Mouse (Mus musculus) gastrocnemius, postnatal 4 days (tissue): ENCODE results near the gene Srp54b. TPM values are rescaled to one million over a fixed set of nuclear protein-coding genes. Genes with fewer than 3 reads are reported as not detected.
"Not testable (repeated sequence)": the region's sequence is repeated elsewhere in the genome, so short reads cannot be mapped to it uniquely, and the experiment has no call there.

Source experiments
- DNase-seq, 2 experiments: peaks; one replicate each; pipeline ENCODE4 v3.0.0; 2021 to 2022; ENCODE audit warnings: low spot score in 2 of 2, mixed read lengths in 2 of 2
- long read RNA-seq, 2 experiments: library from polyadenylated mRNA; stranded (forward); transcript quantifications; one replicate each; pipeline ENCODE4 v2.0.0; 2021
- total RNA-seq, 2 experiments: library from RNA; stranded (reverse); gene quantifications; 2 replicates each; pipeline ENCODE4 v1.2.3; 2021

Gene Srp54b
- 10 to 100 TPM; 38.9 to 41.0 TPM for total RNA-seq
- long read RNA-seq, experiment 1, transcript Srp54b-201 (16 exons, 3,646 nt) = major isoform, 96 of 102 reads
- long read RNA-seq, experiment 1, partial matches to known transcripts = 1 of 102 reads
- long read RNA-seq, experiment 1, other reads (novel, unspliced or antisense) = 5 of 102 reads
- long read RNA-seq, experiment 2, transcript Srp54b-201 (16 exons, 3,646 nt) = major isoform, 78 of 81 reads
- long read RNA-seq, experiment 2, partial matches to known transcripts = 0 of 81 reads
- long read RNA-seq, experiment 2, other reads (novel, unspliced or antisense) = 3 of 81 reads

DNA sequence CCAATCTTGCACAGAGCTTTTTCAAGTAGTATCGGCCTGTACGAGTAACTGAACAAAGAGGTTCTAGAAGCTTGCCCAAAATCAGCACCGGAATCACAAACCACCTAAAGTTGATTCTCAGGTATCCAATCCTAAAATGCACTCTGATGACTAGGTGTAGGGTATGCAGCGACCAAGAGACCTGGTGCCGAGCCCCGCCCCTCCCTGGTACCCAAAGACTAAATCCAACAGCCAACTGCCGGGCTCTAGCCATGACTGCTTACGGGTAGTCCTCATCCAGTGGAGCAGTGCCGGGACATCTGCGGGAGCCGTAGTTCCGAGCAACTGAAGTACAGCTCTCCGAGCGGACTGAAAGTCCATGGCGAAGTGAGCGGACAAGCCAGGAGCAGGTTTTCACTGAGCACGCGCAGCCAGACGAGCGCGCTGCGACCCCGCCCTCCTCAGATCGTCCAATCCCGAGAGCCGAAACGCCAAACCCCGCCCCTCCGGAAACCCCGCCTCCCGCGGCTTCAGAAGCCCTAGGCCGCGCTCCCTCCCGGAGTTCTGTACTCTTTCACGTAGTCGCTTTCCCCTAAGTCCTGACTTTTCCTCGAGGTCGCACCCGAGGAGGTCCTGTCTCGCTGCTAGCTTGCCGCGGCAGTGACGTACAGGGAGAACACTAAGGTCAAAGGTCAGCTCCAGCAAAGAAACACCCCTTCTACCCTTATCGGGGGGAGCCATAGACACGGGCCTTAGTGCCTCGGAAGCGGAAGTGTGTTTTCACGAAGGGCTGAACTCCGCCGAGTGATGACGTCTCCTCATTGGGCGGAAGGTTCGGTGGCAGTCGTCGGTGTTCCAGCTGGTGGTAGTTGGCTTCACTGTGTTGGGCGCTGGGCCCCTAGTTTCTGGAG lies at the start of gene Srp54b:
Gene Srp54b, plus strand, starts transcription at position 546 of the 890 bp plus-strand sequence.
- not testable (repeated sequence) for DNase-seq

DNA sequence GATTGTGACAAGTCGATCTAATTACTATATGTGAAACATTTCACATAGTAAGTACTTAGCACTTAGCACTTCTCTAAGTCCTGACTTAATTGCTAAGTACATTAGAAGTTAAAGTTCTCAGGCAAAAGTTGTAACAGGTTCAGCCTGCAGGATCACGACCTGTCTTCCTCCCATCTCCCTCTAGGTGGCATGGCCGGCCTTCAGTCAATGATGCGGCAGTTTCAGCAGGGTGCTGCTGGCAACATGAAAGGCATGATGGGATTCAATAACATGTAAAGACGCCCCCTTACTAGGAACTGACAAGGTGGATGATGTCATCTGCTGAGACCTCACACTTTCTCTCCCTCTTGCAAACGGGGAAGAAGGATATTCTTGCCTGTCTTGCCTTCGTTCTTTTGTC lies 42.3 kb upstream of the Srp54b start:
- DNase-seq = not testable (repeated sequence)

DNA sequence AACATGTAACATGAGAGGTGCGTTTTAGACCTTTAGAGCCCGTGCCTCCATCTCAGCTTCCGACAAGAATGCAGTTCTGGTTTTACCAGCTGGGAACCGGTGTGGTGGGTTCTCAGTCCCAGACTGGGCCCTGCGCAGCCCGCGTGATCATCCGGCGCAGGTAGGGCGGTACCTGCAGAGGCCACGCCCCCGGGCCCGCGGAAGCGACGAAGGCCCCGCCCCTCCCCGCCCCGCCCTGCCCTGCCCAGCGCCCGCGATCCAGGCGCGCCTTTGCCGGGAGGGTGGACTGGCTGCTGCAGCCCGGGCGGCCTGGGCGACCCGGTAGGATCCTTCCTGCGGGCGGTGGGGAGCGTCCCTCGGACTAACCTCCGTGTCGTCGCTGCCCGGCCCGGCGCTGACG lies 30.7 kb upstream of the Srp54b start, which contains the start of gene Fam177a:
Gene Fam177a, plus strand, starts transcription at position 228 of the 400 bp plus-strand sequence.
- not testable (repeated sequence) for DNase-seq

DNA sequence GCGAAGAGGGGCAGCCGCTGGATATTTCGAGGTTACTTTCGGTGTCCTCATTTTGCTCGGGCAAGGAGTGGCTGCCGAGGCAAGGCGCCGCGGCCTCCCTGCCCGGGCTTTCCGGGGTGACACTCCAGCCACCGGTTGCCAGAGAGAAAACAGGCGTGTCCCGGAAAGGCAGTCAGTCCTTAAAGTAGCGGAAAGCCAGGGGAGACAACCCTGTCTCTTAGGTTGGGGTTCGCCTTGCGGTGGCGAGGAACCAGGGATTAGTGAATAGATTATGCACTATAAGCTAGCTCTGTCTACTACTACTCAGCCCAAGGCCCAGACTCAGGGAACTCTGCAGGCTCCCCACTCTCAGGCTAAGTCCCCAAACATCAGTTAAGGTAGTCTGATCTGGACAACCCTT lies 30.2 kb upstream of the Srp54b start:
- DNase-seq = not testable (repeated sequence)

DNA sequence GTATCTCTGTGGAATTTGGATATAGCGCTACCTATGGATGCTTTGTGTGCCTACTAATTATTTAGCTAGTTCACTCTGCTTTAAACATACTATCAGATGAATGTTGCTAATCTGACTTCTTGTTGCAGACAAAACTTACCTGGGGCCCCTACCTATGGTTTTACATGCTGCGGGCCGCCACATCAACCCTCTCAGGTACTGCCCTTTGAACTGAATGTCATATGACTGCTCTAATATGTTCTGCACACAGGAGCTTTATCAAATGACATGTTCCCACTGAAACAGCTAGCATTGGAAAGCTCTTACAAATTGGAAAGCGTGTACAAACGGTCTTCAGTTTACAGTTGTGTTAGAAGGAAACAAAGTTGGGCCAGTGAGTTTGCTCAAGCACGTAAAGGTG lies 19.4 kb upstream of the Srp54b start:
- not testable (repeated sequence) for DNase-seq

DNA sequence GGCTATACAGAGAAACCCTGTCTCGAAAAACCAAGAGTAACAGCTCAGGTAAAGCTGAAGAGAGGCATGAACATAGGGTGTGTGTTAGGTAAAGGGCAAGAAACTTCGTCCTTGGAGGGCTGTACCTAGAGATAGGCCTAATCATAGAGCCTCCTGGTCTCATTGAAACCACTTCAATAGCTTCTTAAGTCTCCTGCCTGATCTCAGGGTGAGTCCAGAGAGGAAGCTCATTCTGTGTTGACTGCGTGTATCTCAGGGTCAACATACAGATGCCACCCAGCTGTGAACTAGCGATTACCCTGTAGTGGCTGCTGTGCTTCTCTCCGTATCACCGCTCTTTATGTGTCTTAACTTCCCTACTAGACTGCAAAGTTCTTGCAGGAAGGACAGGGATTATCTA lies 17.0 kb upstream of the Srp54b start:
- DNase-seq = not testable (repeated sequence)

DNA sequence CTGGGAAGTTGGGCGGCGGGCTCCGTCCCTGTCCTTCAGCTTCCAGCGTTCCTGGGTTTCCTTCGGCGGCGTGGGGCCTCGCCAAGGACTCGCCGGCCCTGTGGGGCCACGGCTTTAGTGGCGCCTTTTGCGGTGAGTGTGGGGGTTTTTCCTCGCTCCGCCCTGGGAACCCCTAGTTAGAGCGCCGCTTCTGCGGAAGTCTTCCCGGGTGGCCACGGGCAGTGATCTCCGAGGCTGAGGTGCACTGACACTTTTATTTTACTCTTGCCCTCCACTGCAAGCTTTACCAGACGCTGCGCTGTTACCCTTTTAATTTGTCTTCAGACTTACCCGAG lies 512 bp downstream of the Srp54b start:
- not testable (repeated sequence) for DNase-seq

DNA sequence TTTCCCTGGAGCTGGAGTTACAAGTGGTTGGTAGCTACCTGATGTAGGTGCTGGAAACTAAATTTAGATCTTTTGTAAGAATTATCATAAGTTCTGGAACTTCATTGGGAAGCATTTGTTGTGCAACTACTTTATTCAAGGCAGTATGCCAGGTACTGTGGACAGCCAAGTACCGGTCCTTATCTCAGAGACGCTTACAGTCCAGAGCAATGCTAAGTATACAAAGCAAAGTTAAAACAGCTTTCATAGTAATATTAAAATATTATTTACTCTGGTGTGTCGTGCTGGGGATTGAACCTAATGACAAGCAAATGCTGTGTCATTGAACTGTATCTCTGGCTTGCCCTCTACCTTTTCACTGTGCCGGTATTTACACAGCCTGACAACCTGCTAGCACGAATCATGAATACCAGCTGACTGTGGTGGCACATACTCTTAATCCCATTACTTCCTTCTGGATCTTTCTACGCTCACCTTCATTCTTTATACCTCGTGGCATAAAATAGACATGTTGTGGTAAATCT lies 12.2 kb downstream of the Srp54b start:
- DNase-seq = not testable (repeated sequence)

DNA sequence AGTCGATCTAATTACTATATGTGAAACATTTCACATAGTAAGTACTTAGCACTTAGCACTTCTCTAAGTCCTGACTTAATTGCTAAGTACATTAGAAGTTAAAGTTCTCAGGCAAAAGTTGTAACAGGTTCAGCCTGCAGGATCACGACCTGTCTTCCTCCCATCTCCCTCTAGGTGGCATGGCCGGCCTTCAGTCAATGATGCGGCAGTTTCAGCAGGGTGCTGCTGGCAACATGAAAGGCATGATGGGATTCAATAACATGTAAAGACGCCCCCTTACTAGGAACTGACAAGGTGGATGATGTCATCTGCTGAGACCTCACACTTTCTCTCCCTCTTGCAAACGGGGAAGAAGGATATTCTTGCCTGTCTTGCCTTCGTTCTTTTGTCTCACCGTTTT lies 32.8 kb downstream of the Srp54b start:
- DNase-seq = not testable (repeated sequence)

DNA sequence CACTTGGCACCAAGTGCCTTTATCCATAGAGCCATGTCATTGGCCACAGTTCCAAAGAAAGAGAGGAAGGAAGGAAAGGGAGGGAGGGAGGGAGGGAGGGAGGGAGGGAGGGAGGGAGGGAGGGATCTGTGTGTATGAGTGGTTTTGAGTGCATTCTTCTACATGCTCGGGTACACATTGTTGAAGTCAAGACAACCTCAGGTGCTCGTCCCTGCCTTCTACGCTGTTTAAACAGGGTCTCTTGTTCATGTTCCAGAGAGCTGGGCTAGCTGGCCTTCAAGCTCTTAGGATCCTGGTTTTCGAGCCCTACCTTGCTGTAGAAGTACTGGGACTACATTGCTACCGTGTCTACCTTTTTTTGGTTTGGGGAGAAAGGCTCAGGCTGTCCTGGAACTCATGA lies 34.2 kb downstream of the Srp54b start:
- DNase-seq = not testable (repeated sequence)

DNA sequence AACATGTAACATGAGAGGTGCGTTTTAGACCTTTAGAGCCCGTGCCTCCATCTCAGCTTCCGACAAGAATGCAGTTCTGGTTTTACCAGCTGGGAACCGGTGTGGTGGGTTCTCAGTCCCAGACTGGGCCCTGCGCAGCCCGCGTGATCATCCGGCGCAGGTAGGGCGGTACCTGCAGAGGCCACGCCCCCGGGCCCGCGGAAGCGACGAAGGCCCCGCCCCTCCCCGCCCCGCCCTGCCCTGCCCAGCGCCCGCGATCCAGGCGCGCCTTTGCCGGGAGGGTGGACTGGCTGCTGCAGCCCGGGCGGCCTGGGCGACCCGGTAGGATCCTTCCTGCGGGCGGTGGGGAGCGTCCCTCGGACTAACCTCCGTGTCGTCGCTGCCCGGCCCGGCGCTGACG lies 44.4 kb downstream of the Srp54b start, which contains the start of gene 1700047I17Rik2:
Gene 1700047I17Rik2, plus strand, starts transcription at position 287 of the 400 bp plus-strand sequence.
- not testable (repeated sequence) for DNase-seq

DNA sequence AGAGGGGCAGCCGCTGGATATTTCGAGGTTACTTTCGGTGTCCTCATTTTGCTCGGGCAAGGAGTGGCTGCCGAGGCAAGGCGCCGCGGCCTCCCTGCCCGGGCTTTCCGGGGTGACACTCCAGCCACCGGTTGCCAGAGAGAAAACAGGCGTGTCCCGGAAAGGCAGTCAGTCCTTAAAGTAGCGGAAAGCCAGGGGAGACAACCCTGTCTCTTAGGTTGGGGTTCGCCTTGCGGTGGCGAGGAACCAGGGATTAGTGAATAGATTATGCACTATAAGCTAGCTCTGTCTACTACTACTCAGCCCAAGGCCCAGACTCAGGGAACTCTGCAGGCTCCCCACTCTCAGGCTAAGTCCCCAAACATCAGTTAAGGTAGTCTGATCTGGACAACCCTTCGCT lies 44.9 kb downstream of the Srp54b start:
- DNase-seq = not testable (repeated sequence)

DNA sequence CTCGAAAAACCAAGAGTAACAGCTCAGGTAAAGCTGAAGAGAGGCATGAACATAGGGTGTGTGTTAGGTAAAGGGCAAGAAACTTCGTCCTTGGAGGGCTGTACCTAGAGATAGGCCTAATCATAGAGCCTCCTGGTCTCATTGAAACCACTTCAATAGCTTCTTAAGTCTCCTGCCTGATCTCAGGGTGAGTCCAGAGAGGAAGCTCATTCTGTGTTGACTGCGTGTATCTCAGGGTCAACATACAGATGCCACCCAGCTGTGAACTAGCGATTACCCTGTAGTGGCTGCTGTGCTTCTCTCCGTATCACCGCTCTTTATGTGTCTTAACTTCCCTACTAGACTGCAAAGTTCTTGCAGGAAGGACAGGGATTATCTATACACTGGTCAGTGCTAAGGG lies 58.0 kb downstream of the Srp54b start:
- DNase-seq = not testable (repeated sequence)

DNA sequence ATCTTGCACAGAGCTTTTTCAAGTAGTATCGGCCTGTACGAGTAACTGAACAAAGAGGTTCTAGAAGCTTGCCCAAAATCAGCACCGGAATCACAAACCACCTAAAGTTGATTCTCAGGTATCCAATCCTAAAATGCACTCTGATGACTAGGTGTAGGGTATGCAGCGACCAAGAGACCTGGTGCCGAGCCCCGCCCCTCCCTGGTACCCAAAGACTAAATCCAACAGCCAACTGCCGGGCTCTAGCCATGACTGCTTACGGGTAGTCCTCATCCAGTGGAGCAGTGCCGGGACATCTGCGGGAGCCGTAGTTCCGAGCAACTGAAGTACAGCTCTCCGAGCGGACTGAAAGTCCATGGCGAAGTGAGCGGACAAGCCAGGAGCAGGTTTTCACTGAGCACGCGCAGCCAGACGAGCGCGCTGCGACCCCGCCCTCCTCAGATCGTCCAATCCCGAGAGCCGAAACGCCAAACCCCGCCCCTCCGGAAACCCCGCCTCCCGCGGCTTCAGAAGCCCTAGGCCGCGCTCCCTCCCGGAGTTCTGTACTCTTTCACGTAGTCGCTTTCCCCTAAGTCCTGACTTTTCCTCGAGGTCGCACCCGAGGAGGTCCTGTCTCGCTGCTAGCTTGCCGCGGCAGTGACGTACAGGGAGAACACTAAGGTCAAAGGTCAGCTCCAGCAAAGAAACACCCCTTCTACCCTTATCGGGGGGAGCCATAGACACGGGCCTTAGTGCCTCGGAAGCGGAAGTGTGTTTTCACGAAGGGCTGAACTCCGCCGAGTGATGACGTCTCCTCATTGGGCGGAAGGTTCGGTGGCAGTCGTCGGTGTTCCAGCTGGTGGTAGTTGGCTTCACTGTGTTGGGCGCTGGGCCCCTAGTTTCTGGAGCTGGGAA lies 75.0 kb downstream of the Srp54b start, which contains the start of gene Srp54c:
Gene Srp54c, plus strand, starts transcription at position 543 of the 894 bp plus-strand sequence.
- not testable (repeated sequence) for DNase-seq

DNA sequence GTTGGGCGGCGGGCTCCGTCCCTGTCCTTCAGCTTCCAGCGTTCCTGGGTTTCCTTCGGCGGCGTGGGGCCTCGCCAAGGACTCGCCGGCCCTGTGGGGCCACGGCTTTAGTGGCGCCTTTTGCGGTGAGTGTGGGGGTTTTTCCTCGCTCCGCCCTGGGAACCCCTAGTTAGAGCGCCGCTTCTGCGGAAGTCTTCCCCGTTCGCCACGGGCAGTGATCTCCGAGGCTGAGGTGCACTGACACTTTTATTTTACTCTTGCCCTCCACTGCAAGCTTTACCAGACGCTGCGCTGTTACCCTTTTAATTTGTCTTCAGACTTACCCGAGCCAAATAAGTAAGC lies 75.6 kb downstream of the Srp54b start:
- DNase-seq = not testable (repeated sequence)

Other genes with a start within 250 kb of the Srp54b start
- gene Gm20403, start 168.6 kb upstream of the Srp54b start, total RNA-seq = not detected
- 10 to 100 TPM; 11.4 to 13.4 TPM for gene Baz1a, start 140.8 kb upstream of the Srp54b start, total RNA-seq
- 10 to 100 TPM in 1 of 2 experiments, 1 to 10 TPM in 1; 9.4 to 11.1 TPM for gene 2700097O09Rik, start 75.0 kb upstream of the Srp54b start, total RNA-seq
- gene Srp54a, start 74.8 kb upstream of the Srp54b start, total RNA-seq = 10 to 100 TPM; 73.8 to 90.5 TPM
- gene Fam177a, start 30.6 kb upstream of the Srp54b start, total RNA-seq = 1 to 10 TPM; 4.2 to 6.8 TPM
- 1 to 10 TPM; 6.1 to 7.0 TPM for gene 1700047I17Rik2, start 44.5 kb downstream of the Srp54b start, total RNA-seq
- 10 to 100 TPM; 24.8 to 33.1 TPM for gene Srp54c, start 75.1 kb downstream of the Srp54b start, total RNA-seq
- 1 to 10 TPM; 7.2 to 9.8 TPM for gene 1110008L16Rik, start 144.5 kb downstream of the Srp54b start, total RNA-seq
- 10 to 100 TPM in 1 of 2 experiments, 1 to 10 TPM in 1; 8.4 to 13.2 TPM for gene Ppp2r3c, start 147.9 kb downstream of the Srp54b start, total RNA-seq
- gene Psma6, start 229.1 kb downstream of the Srp54b start, total RNA-seq = 100 to 1,000 TPM; 240 to 247 TPM